Mouse (Mus musculus): ENCODE measurements around the gene Zfp60.

- TF ChIP-seq CTCF (IDR thresholded peaks at IDR 0.05; ENCODE audit: low read depth) = peak; percentile 76
- no peak for TF ChIP-seq EP300 (optimal IDR thresholded peaks at IDR 0.05)
Measured at GRCm38 (mm10) chr7:27725566-27726538, 5.3 kb upstream of the Zfp60 start.

All from stomach, postnatal 0 days (tissue).